10 mouse cellular contexts compared by ENCODE assay signal in genomic region chr12:79512205-79512886, GRCm38 (mm10).
DNase-seq lines count a peak whose midpoint lies in the region; ATAC-seq and TF ChIP-seq lines count a peak whose summit lies in the region.
"Had no signal": no experiment of that assay in that cellular context is flagged by ENCODE, and none has a peak within 500 bp of the region (broad histone marks: within the 10 kb centered on the region; RNA-seq: fewer than 3 reads in every experiment).

No protein-coding gene starts in this region.

- H3K9ac ChIP-seq in heart, postnatal 0 days (replicated peaks; ENCODE audit: low read depth, low read length) = no peak overlapping the region
- no peak overlapping the region for H3K9ac ChIP-seq in midbrain, embryonic 11.5 days (ENCODE audit: low read length)
- H3K9ac ChIP-seq in stomach, embryonic 14.5 days (replicated peaks; ENCODE audit: low read depth, low read length) = no peak overlapping the region
- H3K9ac ChIP-seq: liver, embryonic 13.5 days; neural tube, embryonic 13.5 days had no signal

- H3K4me3 ChIP-seq in heart, postnatal 0 days (ENCODE audit: low read depth, low read length) = no peak overlapping the region
- H3K4me3 ChIP-seq in midbrain, embryonic 10.5 days = no peak overlapping the region
- H3K4me3 ChIP-seq in midbrain, embryonic 11.5 days (ENCODE audit: low read depth, low read length) = no peak overlapping the region
- H3K4me3 ChIP-seq in embryonic fibroblast, embryonic 13.5 days (ENCODE audit: insufficient read depth, low read length) = no peak overlapping the region
- H3K4me3 ChIP-seq in stomach, embryonic 14.5 days (ENCODE audit: low read depth, low read length) = no peak overlapping the region
- H3K4me3 ChIP-seq: liver, embryonic 13.5 days; neural tube, embryonic 13.5 days had no signal

- TF ChIP-seq EP300 in heart, postnatal 0 days (IDR thresholded peaks at IDR 0.05; ENCODE audit: low read depth) = no peak

- H3K9me3 ChIP-seq in heart, postnatal 0 days (replicated peaks; ENCODE audit: control insufficient read depth, low read length) = no peaks in the 10 kb centered on the region
- no peaks in the 10 kb centered on the region for H3K9me3 ChIP-seq in midbrain, embryonic 10.5 days (replicated peaks)
- no peaks in the 10 kb centered on the region for H3K9me3 ChIP-seq in midbrain, embryonic 11.5 days (ENCODE audit: control insufficient read depth, low read length)
- H3K9me3 ChIP-seq in stomach, embryonic 14.5 days (ENCODE audit: control insufficient read depth, low read depth, low read length) = no peaks in the 10 kb centered on the region
- H3K9me3 ChIP-seq: liver, embryonic 13.5 days; neural tube, embryonic 13.5 days had no signal

- ATAC-seq in heart, postnatal 0 days (ENCODE audit: insufficient read depth, low read depth) = no peak
- ATAC-seq in midbrain, embryonic 11.5 days (ENCODE audit: low FRiP score) = no peak
- no peak for ATAC-seq in stomach, embryonic 14.5 days (ENCODE audit: insufficient number of reproducible peaks, insufficient read depth, low FRiP score, low read depth)

- peak overlapping the region; percentile 70 for H3K27ac ChIP-seq in heart, postnatal 0 days (ENCODE audit: low read depth)
- peak overlapping the region; percentile 78 for H3K27ac ChIP-seq in midbrain, embryonic 10.5 days (replicated peaks)
- no peak overlapping the region for H3K27ac ChIP-seq in midbrain, embryonic 11.5 days (ENCODE audit: low read depth, low read length)
- peak overlapping the region; percentile 85 for H3K27ac ChIP-seq in embryonic fibroblast, embryonic 13.5 days (ENCODE audit: insufficient read depth, low read length)
- peak overlapping the region; percentile 79 for H3K27ac ChIP-seq in stomach, embryonic 14.5 days (ENCODE audit: low read length)

- no peaks in the 10 kb centered on the region for H3K36me3 ChIP-seq in heart, postnatal 0 days (replicated peaks; ENCODE audit: control insufficient read depth, insufficient read depth, low read length)
- no peaks in the 10 kb centered on the region for H3K36me3 ChIP-seq in midbrain, embryonic 10.5 days
- no peaks in the 10 kb centered on the region for H3K36me3 ChIP-seq in midbrain, embryonic 11.5 days (ENCODE audit: control insufficient read depth, insufficient read depth, low read length)
- no peaks in the 10 kb centered on the region for H3K36me3 ChIP-seq in stomach, embryonic 14.5 days (ENCODE audit: control insufficient read depth, insufficient read depth, low read length)
- H3K36me3 ChIP-seq: liver, embryonic 13.5 days; neural tube, embryonic 13.5 days had no signal

- no peak for TF ChIP-seq POLR2A in embryonic fibroblast, embryonic 13.5 days (IDR thresholded peaks at IDR 0.05; ENCODE audit: low read depth, low read length)

- no peak for DNase-seq in heart, postnatal 0 days (ENCODE audit: low spot score)
- DNase-seq in heart, postnatal 4 days = no peak
- no peak for DNase-seq in midbrain, embryonic 10.5 days (ENCODE audit: low spot score)
- DNase-seq in midbrain, embryonic 11.5 days (ENCODE audit: low spot score, missing footprints) = no peak
- no peak for DNase-seq in gastrocnemius, postnatal 4 days (ENCODE audit: low spot score in 2 of 2)
- DNase-seq in urinary bladder, adult 2 months (ENCODE audit: low spot score) = no peak
- DNase-seq: liver, embryonic 13.5 days had no signal

- no peak for TF ChIP-seq CTCF in heart, postnatal 0 days (IDR thresholded peaks at IDR 0.05; ENCODE audit: low read depth)
- no peak for TF ChIP-seq CTCF in embryonic fibroblast, embryonic 13.5 days (IDR thresholded peaks at IDR 0.05; ENCODE audit: borderline replicate concordance, insufficient read depth, low read length)

- H3K27me3 ChIP-seq in heart, postnatal 0 days (ENCODE audit: control insufficient read depth, insufficient read depth, low read length) = no peaks in the 10 kb centered on the region
- no peaks in the 10 kb centered on the region for H3K27me3 ChIP-seq in midbrain, embryonic 10.5 days (ENCODE audit: low read depth, poor library complexity, severe bottlenecking)
- no peaks in the 10 kb centered on the region for H3K27me3 ChIP-seq in midbrain, embryonic 11.5 days (ENCODE audit: control insufficient read depth, insufficient read depth, low read length)
- H3K27me3 ChIP-seq in stomach, embryonic 14.5 days (ENCODE audit: control insufficient read depth, insufficient read depth, low read length) = no peaks in the 10 kb centered on the region
- H3K27me3 ChIP-seq: liver, embryonic 13.5 days; neural tube, embryonic 13.5 days had no signal

- 0 out of 2 replicates have a peak, but pooled peaks cover 5% of the 10 kb centered on the region for H3K4me1 ChIP-seq in heart, postnatal 0 days (ENCODE audit: control insufficient read depth, insufficient read depth)
- H3K4me1 ChIP-seq in midbrain, embryonic 10.5 days = peaks cover 24% of the 10 kb centered on the region
- peaks cover 8% of the 10 kb centered on the region; the same call in 1 of the 2 replicates for H3K4me1 ChIP-seq in midbrain, embryonic 11.5 days (ENCODE audit: control insufficient read depth, insufficient read depth, low read length)
- peaks cover 17% of the 10 kb centered on the region for H3K4me1 ChIP-seq in embryonic fibroblast, embryonic 13.5 days (ENCODE audit: control insufficient read depth, insufficient read depth, low read length)
- peaks cover 25% of the 10 kb centered on the region for H3K4me1 ChIP-seq in stomach, embryonic 14.5 days (ENCODE audit: control insufficient read depth, insufficient read depth, low read length)

- WGBS in heart, postnatal 0 days = 72% methylated on average over 10 of the region's 10 CpGs
- WGBS in midbrain, embryonic 10.5 days = 69% methylated on average over 10 of the region's 10 CpGs
- 76% methylated on average over 10 of the region's 10 CpGs for WGBS in midbrain, embryonic 11.5 days
- WGBS in stomach, embryonic 14.5 days = 59% methylated on average over 10 of the region's 10 CpGs

- no peak overlapping the region for H3K4me2 ChIP-seq in heart, postnatal 0 days (ENCODE audit: low read depth, low read length)
- no peak overlapping the region for H3K4me2 ChIP-seq in midbrain, embryonic 11.5 days
- no peak overlapping the region for H3K4me2 ChIP-seq in stomach, embryonic 14.5 days (replicated peaks; ENCODE audit: low read depth, low read length)
- H3K4me2 ChIP-seq: liver, embryonic 13.5 days; neural tube, embryonic 13.5 days had no signal
